ENCODE assay signal across 8 mouse cellular contexts in genomic region chr7:28208988-28209508, GRCm38 (mm10). TPM values are rescaled to one million over a fixed set of nuclear protein-coding genes. Genes with fewer than 3 reads are reported as not detected.
A peak's percentile ranks its signal among the peaks of the same experiment; 100 is the strongest.
DNase-seq lines count a peak whose midpoint lies in the region; ATAC-seq and TF ChIP-seq lines count a peak whose summit lies in the region.

No protein-coding gene starts in this region.

- intact Hi-C loops in left cerebral cortex, postnatal 36 days (cut with DNase I): no loop called here

- H3K9ac ChIP-seq in intestine, postnatal 0 days (ENCODE audit: low read depth, low read length): no peak overlapping the region; the same call in 1 of the 2 replicates

- H3K36me3 ChIP-seq in embryonic facial prominence, embryonic 10.5 days (replicated peaks): no peaks in the 10 kb centered on the region
- H3K36me3 ChIP-seq in intestine, postnatal 0 days (ENCODE audit: control insufficient read depth, insufficient read depth): no peaks in the 10 kb centered on the region

- peak overlapping the region; percentile 75 for H3K27ac ChIP-seq in embryonic facial prominence, embryonic 10.5 days (replicated peaks)
- no peak overlapping the region for H3K27ac ChIP-seq in intestine, postnatal 0 days (ENCODE audit: low read depth, low read length)

- H3K27me3 ChIP-seq in embryonic facial prominence, embryonic 10.5 days (replicated peaks; ENCODE audit: low read depth, poor library complexity, severe bottlenecking): no peaks in the 10 kb centered on the region
- no peaks in the 10 kb centered on the region for H3K27me3 ChIP-seq in intestine, postnatal 0 days (replicated peaks; ENCODE audit: control insufficient read depth, insufficient read depth, low read length)

- WGBS in embryonic facial prominence, embryonic 10.5 days: 55% methylated on average over 19 of the region's 19 CpGs
- WGBS in intestine, postnatal 0 days: 44% methylated on average over 19 of the region's 19 CpGs

- ATAC-seq in intestine, postnatal 0 days: no peak

- no peak for TF ChIP-seq CTCF in intestine, postnatal 0 days (IDR thresholded peaks at IDR 0.05; ENCODE audit: low read depth)

- H3K4me3 ChIP-seq in embryonic facial prominence, embryonic 10.5 days: peak overlapping the region; percentile 50
- H3K4me3 ChIP-seq in intestine, postnatal 0 days (ENCODE audit: low read depth, low read length): peak overlapping the region; percentile 22

- peak; percentile 72 to 88 for DNase-seq in adrenal gland, adult (ENCODE audit: inconsistent age in 2 of 2, low spot score in 1 of 2)
- no peak for DNase-seq in adrenal gland, postnatal 4 days (ENCODE audit: low spot score in 2 of 2)
- peak; percentile 62 for DNase-seq in embryonic facial prominence, embryonic 10.5 days (ENCODE audit: low spot score)
- DNase-seq in heart, adult 11 months: peak; percentile 97
- DNase-seq in left cerebral cortex, postnatal 36 days (ENCODE audit: low spot score in 2 of 2): peak; percentile 74 to 78
- peak; percentile 79 for DNase-seq in mesoderm, embryonic 11.5 days (ENCODE audit: low read depth, low spot score)
- peak; percentile 62 for DNase-seq in right cerebral cortex, postnatal 4 days

- H3K4me1 ChIP-seq in embryonic facial prominence, embryonic 10.5 days: no peaks in the 10 kb centered on the region
- no peaks in the 10 kb centered on the region for H3K4me1 ChIP-seq in intestine, postnatal 0 days (replicated peaks; ENCODE audit: control insufficient read depth, insufficient read depth, low read length)

- H3K4me2 ChIP-seq in intestine, postnatal 0 days (replicated peaks; ENCODE audit: low read depth): peak overlapping the region; percentile 58

- no peaks in the 10 kb centered on the region for H3K9me3 ChIP-seq in embryonic facial prominence, embryonic 10.5 days
- no peaks in the 10 kb centered on the region for H3K9me3 ChIP-seq in intestine, postnatal 0 days (ENCODE audit: control insufficient read depth)

RNA-seq across cellular contexts. Expression of gene Dyrk1b, which starts 29.8 kb away (rescaled TPM):
- total RNA-seq in adrenal gland, postnatal 4 days (2021): 10 to 100 TPM; 40.9 to 41.9 TPM
- 16.6 TPM in 2 replicates for polyA plus RNA-seq in embryonic facial prominence, embryonic 10.5 days (2016; fragmentation: Nextera tagmentation; extraction: Ambion mirVana)
- 7.0 and 8.2 TPM in 2 replicates for polyA plus RNA-seq in intestine, postnatal 0 days (2015; fragmentation: Nextera tagmentation; extraction: Ambion mirVana)
- total RNA-seq in left cerebral cortex, postnatal 36 days (2021): 10 to 100 TPM; 46.7 to 54.8 TPM

RNA-seq across cellular contexts. Expression of gene Fbl, which starts 39.5 kb away (rescaled TPM):
- 100 to 1,000 TPM; 102 to 119 TPM for total RNA-seq in adrenal gland, postnatal 4 days (2021)
- 171 and 181 TPM in 2 replicates for polyA plus RNA-seq in embryonic facial prominence, embryonic 10.5 days (2016; fragmentation: Nextera tagmentation; extraction: Ambion mirVana)
- 60.6 and 67.1 TPM in 2 replicates for polyA plus RNA-seq in intestine, postnatal 0 days (2015; fragmentation: Nextera tagmentation; extraction: Ambion mirVana)
- 10 to 100 TPM; 50.3 to 54.8 TPM for total RNA-seq in left cerebral cortex, postnatal 36 days (2021)

RNA-seq across cellular contexts. Expression of gene Eid2, which starts 58.6 kb away (rescaled TPM):
- 10 to 100 TPM; 32.1 to 33.9 TPM for total RNA-seq in adrenal gland, postnatal 4 days (2021)
- 2.0 and 2.7 TPM in 2 replicates for polyA plus RNA-seq in embryonic facial prominence, embryonic 10.5 days (2016; fragmentation: Nextera tagmentation; extraction: Ambion mirVana)
- polyA plus RNA-seq in intestine, postnatal 0 days (2015; fragmentation: Nextera tagmentation; extraction: Ambion mirVana): 3.1 and 3.7 TPM in 2 replicates
- total RNA-seq in left cerebral cortex, postnatal 36 days (2021): 10 to 100 TPM; 59.9 to 66.6 TPM

Comparison
In these comparisons a context has a peak if more than half of its experiments do, and no peak if none do; other contexts are left out.
1. DNase-seq: peak in adrenal gland, adult (2 of 2), embryonic facial prominence, embryonic 10.5 days (single experiment), heart, adult 11 months (single experiment), left cerebral cortex, postnatal 36 days (2 of 2), mesoderm, embryonic 11.5 days (single experiment) and right cerebral cortex, postnatal 4 days (single experiment); none in adrenal gland, postnatal 4 days (0 of 2).